Mouse (Mus musculus) embryonic facial prominence, embryonic 13.5 days (tissue): ENCODE data around the gene Gm15448. TPM values are rescaled to one million over a fixed set of nuclear protein-coding genes. Genes with fewer than 3 reads are reported as not detected.
"Not testable (repeated sequence)": the region's sequence is repeated elsewhere in the genome, so short reads cannot be mapped to it uniquely, and the experiment has no call there.

Experiments used
- ATAC-seq: fragments of 200-750 bp; cut with Nextera tagmentation; 2 replicates; pipeline ENCODE4 v1.8.0; 2017; ENCODE audit warnings: low read depth; ENCODE audit not compliant: insufficient number of reproducible peaks, insufficient read depth, low FRiP score, low TSS enrichment
- H3K27ac ChIP-seq: fragments of 300-500 bp; sonication (generic); 2 replicates; pipeline ENCODE4 v1.5.1; 2015; ENCODE audit warnings: moderate library complexity, mild to moderate bottlenecking, inconsistent platforms
- H3K27me3 ChIP-seq: fragments of 300-500 bp; sonication (generic); 2 replicates; pipeline ENCODE4 v1.6.1; 2015; ENCODE audit warnings: mild to moderate bottlenecking, inconsistent platforms
- H3K36me3 ChIP-seq: fragments of 300-500 bp; sonication (generic); 2 replicates; pipeline ENCODE4 v1.6.1; 2015; ENCODE audit warnings: mild to moderate bottlenecking, inconsistent platforms
- H3K4me1 ChIP-seq: fragments of 300-500 bp; sonication (generic); 2 replicates; pipeline ENCODE4 v1.6.1; 2015; ENCODE audit warnings: inconsistent platforms
- H3K4me2 ChIP-seq: fragments of 300-500 bp; sonication (generic); 2 replicates; pipeline ENCODE4 v1.6.1; 2015; ENCODE audit warnings: moderate library complexity, mild to moderate bottlenecking, inconsistent platforms
- H3K4me3 ChIP-seq: fragments of 300-500 bp; sonication (generic); 2 replicates; pipeline ENCODE4 v1.5.1; 2015; ENCODE audit warnings: mild to moderate bottlenecking, inconsistent platforms
- H3K9ac ChIP-seq: fragments of 300-500 bp; sonication (generic); 2 replicates; pipeline ENCODE4 v1.6.1; 2015; ENCODE audit warnings: mild to moderate bottlenecking, inconsistent platforms
- H3K9me3 ChIP-seq: fragments of 300-500 bp; sonication (generic); 2 replicates; pipeline ENCODE4 v1.6.1; 2016; ENCODE audit warnings: inconsistent platforms
- WGBS: fragments of 180-500 bp; shearing (Covaris S2); methylation state at CpG from one replicate; pipeline ENCODE4 v1.1.7; 2015; ENCODE audit warnings: mixed read lengths; 5-methylcytosine and 5-hydroxymethylcytosine counted together
- polyA plus RNA-seq: library from polyadenylated mRNA; unstranded; fragments of >200 nt; fragmentation: Nextera tagmentation; extraction: Ambion mirVana; gene quantifications from 2 replicates; pipeline ENCODE4 v1.2.1, GENCODE M21; 2015

Gene Gm15448
- not detected in 2 replicates for polyA plus RNA-seq

- ATAC-seq, H3K4me1 ChIP-seq: not testable (repeated sequence)
- WGBS = 52% methylated on average over 1 of the region's 3 CpGs
Measured at GRCm38 (mm10) chr7:3825599-3825998, at the start of gene Gm15448. Gm15448 (minus strand) TSS chr7:3825687.

DNA sequence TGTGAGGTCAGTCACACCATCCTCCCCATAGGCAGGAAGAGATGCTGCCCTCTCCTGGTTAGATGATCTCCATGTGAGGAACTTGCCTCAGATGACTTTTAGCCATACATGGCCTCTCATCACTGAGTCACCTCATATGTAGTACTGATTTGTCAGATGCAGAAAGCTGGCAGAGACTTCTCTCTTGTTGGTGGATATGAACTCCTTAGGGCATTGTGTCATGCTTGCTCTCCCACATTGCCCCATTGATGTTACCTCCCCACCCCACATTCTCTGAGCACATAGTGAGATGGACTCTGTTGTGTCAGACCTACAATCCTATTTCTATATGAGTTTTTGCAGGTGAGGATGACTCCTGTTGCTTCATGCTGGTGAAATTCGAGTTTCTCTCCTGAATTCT is 49.5 kb upstream of the Gm15448 start:
- H3K4me3 ChIP-seq, H3K9ac ChIP-seq, H3K27ac ChIP-seq, H3K4me2 ChIP-seq, H3K9me3 ChIP-seq, ATAC-seq, H3K27me3 ChIP-seq, H3K36me3 ChIP-seq, H3K4me1 ChIP-seq: not testable (repeated sequence)
- WGBS = no CpG with 5 or more reads among the region's 1 CpGs

More at GRCm38 (mm10) chr7:3825599-3825998, at the start of gene Gm15448:
- not testable (repeated sequence) for H3K27me3 ChIP-seq, H3K4me3 ChIP-seq, H3K36me3 ChIP-seq, H3K9ac ChIP-seq, H3K27ac ChIP-seq, H3K4me2 ChIP-seq, H3K9me3 ChIP-seq

DNA sequence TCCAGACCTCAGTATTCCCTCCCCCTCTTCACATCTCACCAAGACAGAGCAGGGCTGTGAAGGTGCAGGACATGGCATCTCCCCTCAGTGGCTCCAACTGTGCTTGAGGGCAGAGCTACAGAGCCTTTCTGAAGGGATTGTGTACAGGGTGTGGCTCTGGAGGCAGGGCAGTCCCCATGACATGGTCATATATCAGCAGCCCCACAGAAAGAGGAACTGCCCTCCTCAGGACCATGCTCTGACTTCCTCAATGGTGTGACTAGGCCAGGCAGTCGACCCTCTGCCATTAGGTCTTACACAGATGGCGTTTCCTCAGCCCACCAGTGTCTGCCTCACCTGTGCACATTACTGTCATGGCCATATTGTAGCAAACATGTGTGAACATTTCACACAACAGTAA is 19.5 kb upstream of the Gm15448 start, which contains the start of gene Pira2:
Gene Pira2, minus strand, starts transcription at position 101 of the 400 bp plus-strand sequence.
- WGBS = no CpG with 5 or more reads among the region's 2 CpGs
- H3K9me3 ChIP-seq, H3K4me3 ChIP-seq, H3K4me1 ChIP-seq, H3K4me2 ChIP-seq, ATAC-seq, H3K27me3 ChIP-seq, H3K36me3 ChIP-seq, H3K9ac ChIP-seq, H3K27ac ChIP-seq: not testable (repeated sequence)

- not testable (repeated sequence) for H3K27ac ChIP-seq, H3K9me3 ChIP-seq, H3K4me3 ChIP-seq, ATAC-seq, H3K4me1 ChIP-seq, H3K27me3 ChIP-seq, H3K4me2 ChIP-seq, H3K36me3 ChIP-seq, H3K9ac ChIP-seq
- no CpG with 5 or more reads among the region's 1 CpGs for whole genome bisulfite sequencing
Measured at GRCm38 (mm10) chr7:3837854-3838253, 12.4 kb upstream of the Gm15448 start.

DNA sequence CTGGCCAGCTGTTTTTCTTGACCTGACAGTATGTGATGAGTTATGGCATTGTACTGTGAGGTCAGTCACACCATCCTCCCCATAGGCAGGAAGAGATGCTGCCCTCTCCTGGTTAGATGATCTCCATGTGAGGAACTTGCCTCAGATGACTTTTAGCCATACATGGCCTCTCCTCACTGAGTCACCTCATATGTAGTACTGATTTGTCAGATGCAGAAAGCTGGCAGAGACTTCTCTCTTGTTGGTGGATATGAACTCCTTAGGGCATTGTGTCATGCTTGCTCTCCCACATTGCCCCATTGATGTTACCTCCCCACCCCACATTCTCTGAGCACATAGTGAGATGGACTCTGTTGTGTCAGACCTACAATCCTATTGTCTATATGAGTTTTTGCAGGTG is 5.1 kb upstream of the Gm15448 start:
- H3K4me3 ChIP-seq, H3K9me3 ChIP-seq, H3K36me3 ChIP-seq, H3K4me2 ChIP-seq, H3K4me1 ChIP-seq, H3K27ac ChIP-seq, H3K9ac ChIP-seq, H3K27me3 ChIP-seq, ATAC-seq: not testable (repeated sequence)

- not testable (repeated sequence) for ATAC-seq, H3K4me1 ChIP-seq, H3K36me3 ChIP-seq, H3K4me2 ChIP-seq, H3K9me3 ChIP-seq, H3K27ac ChIP-seq, H3K9ac ChIP-seq, H3K4me3 ChIP-seq, H3K27me3 ChIP-seq
Measured at GRCm38 (mm10) chr7:3811912-3812311, 13.6 kb downstream of the Gm15448 start.

- not testable (repeated sequence) for H3K27me3 ChIP-seq, H3K9me3 ChIP-seq, ATAC-seq, H3K9ac ChIP-seq, H3K4me1 ChIP-seq, H3K36me3 ChIP-seq, H3K4me2 ChIP-seq, H3K27ac ChIP-seq, H3K4me3 ChIP-seq
- 87% methylated on average over 4 of the region's 4 CpGs for WGBS
Measured at GRCm38 (mm10) chr7:3802935-3803334, 22.6 kb downstream of the Gm15448 start.

- WGBS = 66% methylated on average over 3 of the region's 3 CpGs
- not testable (repeated sequence) for H3K27me3 ChIP-seq, H3K36me3 ChIP-seq, H3K4me3 ChIP-seq, H3K4me2 ChIP-seq, H3K9ac ChIP-seq, H3K9me3 ChIP-seq, ATAC-seq, H3K4me1 ChIP-seq, H3K27ac ChIP-seq
Measured at GRCm38 (mm10) chr7:3799940-3800339, 25.5 kb downstream of the Gm15448 start.

- H3K36me3 ChIP-seq, H3K4me1 ChIP-seq, ATAC-seq, H3K27ac ChIP-seq, H3K4me3 ChIP-seq, H3K9ac ChIP-seq, H3K9me3 ChIP-seq, H3K27me3 ChIP-seq, H3K4me2 ChIP-seq: not testable (repeated sequence)
Measured at GRCm38 (mm10) chr7:3796286-3796685, 29.2 kb downstream of the Gm15448 start.

Other genes with a start within 250 kb of the Gm15448 start
- gene Oscar, start 209.5 kb downstream of the Gm15448 start, polyA plus RNA-seq = 0.33 and 0.37 TPM in 2 replicates
- 427 and 457 TPM in 2 replicates for gene Ndufa3, start 208.3 kb downstream of the Gm15448 start, polyA plus RNA-seq
- gene Tfpt, start 195.8 kb downstream of the Gm15448 start, polyA plus RNA-seq = 29.6 and 31.2 TPM in 2 replicates
- gene Prpf31, start 195.7 kb downstream of the Gm15448 start, polyA plus RNA-seq = 114 and 122 TPM in 2 replicates
- 65.6 and 66.0 TPM in 2 replicates for gene Cnot3, start 180.4 kb downstream of the Gm15448 start, polyA plus RNA-seq
- gene Leng1, start 159.8 kb downstream of the Gm15448 start, polyA plus RNA-seq = 20.0 and 20.6 TPM in 2 replicates
- 6.2 and 10.3 TPM in 2 replicates for gene Tmc4, start 148.1 kb downstream of the Gm15448 start, polyA plus RNA-seq
- 275 and 301 TPM in 2 replicates for gene Tsen34, start 132.8 kb downstream of the Gm15448 start, polyA plus RNA-seq
- gene Mboat7, start 132.2 kb downstream of the Gm15448 start, polyA plus RNA-seq = 63.7 and 65.7 TPM in 2 replicates
- 1,711 and 1,735 TPM in 2 replicates for gene Rps9, start 121.7 kb downstream of the Gm15448 start, polyA plus RNA-seq
- gene Pirb, start 105.3 kb downstream of the Gm15448 start, polyA plus RNA-seq = 0.17 and 0.33 TPM in 2 replicates
- 0.15 and 0.17 TPM in 2 replicates for gene Pira2, start 19.4 kb upstream of the Gm15448 start, polyA plus RNA-seq
- gene Gm14548, start 72.4 kb upstream of the Gm15448 start, polyA plus RNA-seq = not detected in 2 replicates
- not detected in 2 replicates for gene Lilra6, start 89.8 kb upstream of the Gm15448 start, polyA plus RNA-seq
- 0.33 and 0.77 TPM in 2 replicates for gene Lair1, start 237.5 kb upstream of the Gm15448 start, polyA plus RNA-seq